Mouse (Mus musculus): ENCODE data around the gene Hoxc5.

The Hoxc5 gene

DNA sequence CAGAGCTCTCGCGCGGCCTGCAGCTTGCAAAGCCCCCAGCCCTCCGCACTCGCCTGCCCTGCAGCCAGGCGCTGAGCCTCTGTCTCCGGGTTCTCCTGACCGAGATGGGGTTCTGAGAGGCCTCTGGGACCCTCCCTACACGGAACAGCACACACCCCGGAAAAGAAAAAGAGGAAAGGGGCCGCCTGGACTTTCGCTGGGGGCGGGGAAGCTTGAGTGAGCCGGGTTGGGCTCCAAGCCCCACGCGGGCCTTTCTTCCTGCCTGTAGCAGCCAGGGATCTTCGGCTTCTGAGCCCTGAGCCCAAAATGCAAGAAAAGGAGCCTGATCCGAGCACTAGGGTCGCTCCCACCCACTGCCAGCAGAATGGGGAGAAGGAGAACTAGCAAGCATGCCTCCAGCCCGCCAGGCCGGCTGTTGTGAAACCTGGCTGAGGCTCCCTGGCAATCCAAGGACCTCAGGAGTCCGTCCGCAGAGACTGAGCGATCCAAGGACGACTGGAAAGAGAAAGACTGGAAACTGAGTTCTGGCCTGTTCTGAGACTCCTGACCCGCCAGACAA is 44.8 kb downstream of the Hoxc5 start:
- no peak for DNase-seq (ENCODE audit: low spot score in 2 of 2)

DNA sequence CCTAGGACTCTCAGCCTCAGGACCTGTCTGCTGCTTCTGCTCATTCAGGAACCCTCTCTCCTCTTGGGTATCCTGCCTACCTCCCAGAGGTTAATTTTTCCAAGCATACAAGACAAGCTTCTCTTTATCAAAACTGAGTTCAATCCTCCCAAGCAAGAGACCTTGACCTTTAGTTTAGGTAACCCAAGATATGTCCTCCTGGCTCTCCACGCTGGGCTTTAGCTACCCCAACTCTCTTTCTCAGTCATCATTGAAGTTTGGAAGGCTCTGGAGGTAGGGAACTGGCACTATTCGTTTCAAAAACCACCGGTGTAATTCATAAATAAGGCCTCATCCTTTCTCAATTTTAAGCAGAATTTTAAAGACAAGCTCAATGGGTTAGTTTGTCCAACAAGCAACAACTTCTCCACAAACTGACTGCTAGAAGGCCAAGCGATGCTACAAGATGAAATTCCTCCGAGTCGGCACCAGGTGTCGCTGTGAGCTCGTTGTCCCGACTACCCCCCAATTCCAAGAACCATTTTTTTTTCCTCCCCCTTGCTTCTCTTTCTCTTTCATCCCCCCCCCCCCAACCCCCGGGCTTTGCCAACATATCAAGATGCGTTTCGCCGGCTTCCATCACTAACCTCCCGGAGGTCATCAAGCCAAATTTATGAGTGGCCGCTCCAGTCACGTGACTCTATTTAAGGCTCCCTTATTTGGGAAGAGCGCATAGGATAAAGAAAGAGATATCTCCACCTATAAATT is 46.2 kb downstream of the Hoxc5 start:
- no peak for DNase-seq (ENCODE audit: low spot score in 2 of 2)

DNA sequence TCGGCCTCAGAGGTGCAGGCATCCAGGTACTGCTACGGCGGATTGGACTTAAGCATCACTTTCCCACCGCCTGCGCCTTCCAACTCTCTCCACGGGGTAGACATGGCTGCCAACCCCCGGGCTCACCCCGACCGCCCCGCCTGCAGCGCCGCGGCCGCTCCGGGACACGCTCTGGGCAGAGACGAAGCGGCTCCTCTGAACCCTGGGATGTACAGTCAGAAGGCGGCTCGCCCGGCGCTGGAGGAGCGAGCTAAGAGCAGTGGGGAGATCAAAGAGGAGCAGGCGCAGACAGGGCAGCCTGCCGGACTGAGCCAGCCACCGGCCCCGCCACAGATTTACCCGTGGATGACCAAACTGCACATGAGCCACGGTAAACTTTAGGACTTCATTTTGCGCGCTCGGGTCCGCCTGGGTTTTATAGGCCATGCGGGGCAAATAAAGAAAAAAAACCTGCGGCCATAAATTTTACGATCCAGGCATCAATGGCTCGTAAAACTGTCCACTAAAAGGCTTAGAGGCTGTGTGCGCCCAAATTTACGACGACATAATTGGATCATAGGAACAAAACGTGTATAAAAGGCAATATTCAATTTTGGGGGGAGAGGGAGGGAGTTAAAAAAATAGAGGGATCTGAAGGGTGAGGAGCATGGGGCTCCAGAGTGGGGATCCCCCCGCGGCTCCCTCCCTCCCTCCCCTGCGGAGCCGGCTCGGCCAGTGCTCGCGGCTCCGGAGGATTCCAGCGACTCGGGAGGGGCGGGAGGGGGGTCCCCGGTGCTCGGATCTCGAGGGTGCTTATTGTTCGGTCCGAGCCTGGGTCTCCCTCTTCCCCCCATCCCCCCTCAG is 47.1 kb downstream of the Hoxc5 start:
- no peak for DNase-seq (ENCODE audit: low spot score in 2 of 2)

GRCm38 (mm10) chr15:103015009-103015399 is 47.8 kb downstream of the Hoxc5 start:
- no peak for DNase-seq (ENCODE audit: low spot score in 2 of 2)

GRCm38 (mm10) chr15:103015406-103016166 is 48.3 kb downstream of the Hoxc5 start:
- DNase-seq (ENCODE audit: low spot score in 2 of 2): no peak

GRCm38 (mm10) chr15:103018636-103019035 is 51.4 kb downstream of the Hoxc5 start, which contains the start of gene Hoxc4:
Gene Hoxc4 (plus strand): TSS chr15:103018934.
- DNase-seq (ENCODE audit: low spot score in 2 of 2): no peak

DNA sequence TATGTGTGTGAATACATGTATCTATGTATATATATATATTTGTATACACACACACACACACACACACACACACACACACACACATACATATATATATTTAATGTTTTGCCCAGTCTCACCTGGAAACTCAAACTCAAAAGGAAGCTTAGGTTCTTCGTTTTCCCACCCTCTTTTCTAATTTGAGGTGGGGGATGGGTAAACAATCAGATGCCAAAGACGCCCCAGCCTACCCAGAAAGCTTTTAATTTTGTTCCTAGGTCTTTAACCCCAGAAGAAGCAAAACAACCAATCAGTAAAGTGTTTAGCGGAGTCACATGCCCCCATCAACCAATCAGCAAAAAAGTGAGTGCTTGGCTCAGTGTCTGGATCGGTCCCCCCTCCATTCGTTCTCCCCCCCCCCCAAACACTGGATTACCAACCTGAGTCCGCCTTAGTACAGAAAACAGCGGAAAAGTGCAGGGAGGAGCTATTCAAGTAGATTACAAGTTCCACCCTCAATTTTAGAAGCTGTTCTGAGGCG is 53.7 kb downstream of the Hoxc5 start:
- no peak for DNase-seq (ENCODE audit: low spot score in 2 of 2)

DNA sequence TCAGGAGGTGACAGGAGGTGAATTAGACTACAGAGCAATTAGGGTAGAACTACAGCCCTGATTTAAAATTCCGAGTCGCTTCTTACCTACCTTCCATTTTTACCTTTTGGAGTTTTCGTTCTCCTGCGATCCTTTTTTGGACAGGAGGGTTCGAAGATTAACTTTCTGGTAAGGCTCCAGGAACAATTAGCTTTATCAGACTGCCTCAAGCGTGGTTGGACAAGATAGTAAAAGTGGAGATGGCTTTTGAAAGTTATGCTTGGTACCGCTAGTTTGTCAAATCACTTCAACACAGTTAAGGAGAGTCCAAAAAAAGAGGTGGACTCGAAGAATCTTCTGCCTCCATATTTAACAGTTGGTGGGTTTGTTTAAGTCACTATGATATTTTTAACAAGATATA is 54.3 kb downstream of the Hoxc5 start:
- no peak for DNase-seq (ENCODE audit: low spot score in 2 of 2)

DNA sequence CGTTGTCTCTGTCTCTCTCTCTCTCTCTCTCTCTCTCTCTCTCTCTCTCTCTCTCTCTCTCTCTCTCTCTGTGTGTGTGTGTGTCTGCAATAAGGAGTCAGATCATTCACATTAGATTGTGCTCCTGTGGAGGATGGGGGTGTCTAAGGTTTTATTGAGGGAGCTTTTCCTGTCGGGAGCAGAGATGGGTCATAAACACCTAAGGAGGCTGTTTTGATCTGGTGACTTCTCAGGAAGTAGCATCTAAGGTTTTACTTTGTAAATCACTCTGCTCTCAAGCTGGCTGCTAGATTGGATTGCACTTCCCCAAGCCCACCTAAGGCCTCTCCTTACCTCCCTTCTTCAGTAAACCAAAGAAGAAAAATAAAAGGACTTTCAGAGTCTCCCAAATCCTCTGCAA is 56.9 kb downstream of the Hoxc5 start:
- no peak for DNase-seq (ENCODE audit: low spot score in 2 of 2)

DNA sequence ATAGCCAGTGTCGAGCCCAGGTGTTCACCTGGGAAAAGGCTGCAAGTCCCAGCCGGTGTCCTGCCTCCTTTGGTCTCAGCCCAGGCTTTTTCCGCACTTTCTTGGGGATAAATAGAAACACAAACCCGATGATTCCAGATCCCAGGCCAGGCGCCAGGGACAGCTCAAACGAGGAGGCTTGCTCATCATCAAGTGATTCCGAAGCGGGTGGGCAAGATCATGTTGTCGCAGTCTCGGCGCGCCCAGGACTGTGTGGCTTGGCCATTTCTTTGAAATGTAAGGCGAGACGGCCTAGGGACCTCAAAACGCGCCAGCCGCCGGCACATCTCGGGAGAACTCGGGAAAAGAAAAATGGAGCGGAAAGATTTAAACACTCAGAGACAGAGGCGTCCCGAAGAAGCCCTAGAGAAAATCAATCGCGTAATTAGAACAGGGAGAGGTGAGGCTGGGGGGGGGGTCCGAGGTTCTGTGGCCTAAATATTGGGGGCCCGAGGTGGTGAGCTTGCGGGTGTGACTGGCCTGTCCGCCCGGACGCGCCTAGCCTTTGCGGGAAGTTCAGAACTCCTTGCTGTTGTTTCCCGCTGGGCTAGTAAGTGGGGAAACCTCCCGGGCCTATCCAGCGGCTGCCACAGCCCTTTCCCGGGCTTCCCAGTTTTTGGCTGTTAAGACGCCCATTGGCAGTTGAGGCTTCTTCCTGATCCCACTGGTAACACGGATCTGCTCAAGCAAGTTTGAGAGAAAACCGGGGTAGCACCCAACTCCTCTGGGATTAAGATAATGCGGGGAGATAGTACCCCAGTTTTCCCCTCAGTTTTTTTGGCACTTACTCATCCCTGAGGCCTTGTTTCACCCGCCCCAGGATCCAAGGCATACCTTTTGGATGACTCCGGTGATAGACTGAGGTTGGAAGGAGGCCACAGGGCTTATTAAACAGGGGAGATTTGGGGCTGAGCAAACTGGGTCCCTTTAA is 60.3 kb downstream of the Hoxc5 start:
- no peak for DNase-seq (ENCODE audit: low spot score in 2 of 2)

DNA sequence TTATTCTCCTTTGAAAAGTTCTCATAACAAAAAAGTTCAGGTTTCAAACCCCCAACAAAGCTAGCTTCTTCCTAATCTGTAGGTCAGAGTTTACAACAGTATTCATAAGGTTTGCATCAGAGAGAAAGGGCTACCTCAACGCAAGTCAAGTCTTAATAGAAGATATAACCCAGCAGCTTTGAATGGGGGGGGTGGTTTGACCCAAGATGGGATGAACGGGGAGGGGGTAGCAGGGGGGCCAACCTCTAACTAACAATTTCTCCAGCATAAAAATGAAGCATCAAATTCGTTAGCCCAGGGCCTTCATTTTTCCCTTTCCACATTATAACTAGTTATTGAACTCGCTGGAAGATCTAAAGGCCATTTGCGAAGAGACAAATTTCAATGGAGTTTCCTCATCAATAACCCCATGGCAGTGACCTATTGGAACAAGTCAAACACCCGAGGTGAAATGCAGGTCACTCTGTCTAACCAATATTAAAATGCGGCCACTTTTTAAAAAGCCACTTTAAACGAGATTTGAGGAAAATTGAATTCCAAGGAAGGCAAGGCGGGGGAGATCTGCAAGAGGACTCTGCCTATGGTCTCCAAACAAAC is 61.8 kb downstream of the Hoxc5 start:
- DNase-seq (ENCODE audit: low spot score in 2 of 2): no peak

GRCm38 (mm10) chr15:103030142-103030541 is 62.9 kb downstream of the Hoxc5 start:
- DNase-seq (ENCODE audit: low spot score in 2 of 2): no peak

- DNase-seq (ENCODE audit: low spot score in 2 of 2): no peak
Measured at GRCm38 (mm10) chr15:103032167-103032566, 64.9 kb downstream of the Hoxc5 start.

DNA sequence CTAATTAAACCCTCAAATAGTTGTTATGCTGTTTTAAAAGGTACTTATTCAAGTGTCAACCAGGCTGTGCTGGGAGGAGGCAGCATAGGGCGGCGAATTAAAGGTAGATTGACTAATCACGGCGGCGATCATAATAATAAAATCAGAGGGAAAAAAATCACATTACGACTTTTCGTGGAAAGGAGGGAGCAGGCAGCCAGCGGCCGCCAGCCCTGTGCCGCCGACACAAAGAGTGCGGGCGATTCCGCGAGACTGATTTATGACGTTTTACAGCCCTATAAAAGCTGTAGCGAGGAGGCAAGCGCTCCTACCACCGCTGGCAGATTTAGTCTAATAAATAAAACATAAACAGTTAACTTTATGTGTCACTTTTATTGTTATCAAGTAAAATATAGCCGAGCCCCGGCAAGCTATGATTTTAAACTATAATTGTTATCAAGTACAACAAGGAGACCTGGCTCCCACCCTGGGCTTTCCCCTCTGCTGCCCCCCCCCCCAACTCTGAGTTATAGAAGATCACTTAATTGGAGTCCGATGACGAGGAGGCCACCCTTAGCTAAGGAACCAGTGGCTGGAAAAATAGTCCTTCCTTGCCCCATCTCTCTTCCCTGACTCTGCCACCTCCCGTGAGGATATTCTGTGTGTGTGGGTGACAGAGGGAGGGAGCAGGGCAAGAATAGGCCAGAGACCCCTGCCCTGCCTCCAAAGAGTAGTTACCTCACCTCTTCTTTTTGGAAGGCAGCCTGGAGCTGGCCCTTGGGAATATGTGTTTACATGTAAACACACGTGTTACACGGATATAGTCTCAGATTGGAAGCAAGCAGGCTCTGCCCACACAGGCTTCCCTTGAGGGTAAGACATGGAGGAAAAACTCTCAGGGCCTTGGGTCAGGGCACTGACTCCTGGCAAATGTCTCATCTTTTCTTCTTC is 65.7 kb downstream of the Hoxc5 start:
- DNase-seq (ENCODE audit: low spot score in 2 of 2): no peak

DNA sequence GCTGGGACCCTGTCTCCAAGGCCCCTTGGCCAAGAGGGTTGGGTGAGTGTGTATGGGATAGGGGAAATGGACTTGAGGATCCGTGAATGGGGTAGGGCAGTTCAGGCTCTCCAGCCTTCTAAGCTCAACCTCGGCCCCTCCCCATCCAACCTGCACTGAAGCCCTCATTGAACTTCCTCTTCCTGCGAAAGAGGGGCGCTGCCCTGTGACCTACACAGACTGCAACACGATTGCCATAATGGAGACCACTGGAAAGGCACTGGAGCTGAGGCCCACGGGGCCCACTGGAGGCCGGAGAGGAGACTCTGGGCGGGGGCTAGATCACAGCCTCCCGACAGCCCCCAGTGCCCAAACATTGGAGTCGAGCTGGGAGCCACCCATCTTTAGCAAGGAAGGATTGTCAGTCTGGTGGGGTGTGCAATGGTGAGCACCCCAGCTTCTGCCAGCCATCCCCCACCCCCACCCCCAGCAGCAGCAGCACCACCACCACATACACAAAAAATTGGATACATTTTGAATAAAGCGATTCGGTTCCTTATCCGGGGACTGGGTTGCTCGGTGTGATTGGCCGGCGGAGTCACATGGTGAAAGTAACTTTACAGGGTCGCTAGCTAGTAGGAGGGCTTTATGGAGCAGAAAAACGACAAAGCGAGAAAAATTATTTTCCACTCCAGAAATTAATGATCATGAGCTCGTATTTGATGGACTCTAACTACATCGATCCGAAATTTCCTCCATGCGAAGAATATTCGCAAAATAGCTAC is 67.0 kb downstream of the Hoxc5 start:
- no peak for DNase-seq (ENCODE audit: low spot score in 2 of 2)

DNA sequence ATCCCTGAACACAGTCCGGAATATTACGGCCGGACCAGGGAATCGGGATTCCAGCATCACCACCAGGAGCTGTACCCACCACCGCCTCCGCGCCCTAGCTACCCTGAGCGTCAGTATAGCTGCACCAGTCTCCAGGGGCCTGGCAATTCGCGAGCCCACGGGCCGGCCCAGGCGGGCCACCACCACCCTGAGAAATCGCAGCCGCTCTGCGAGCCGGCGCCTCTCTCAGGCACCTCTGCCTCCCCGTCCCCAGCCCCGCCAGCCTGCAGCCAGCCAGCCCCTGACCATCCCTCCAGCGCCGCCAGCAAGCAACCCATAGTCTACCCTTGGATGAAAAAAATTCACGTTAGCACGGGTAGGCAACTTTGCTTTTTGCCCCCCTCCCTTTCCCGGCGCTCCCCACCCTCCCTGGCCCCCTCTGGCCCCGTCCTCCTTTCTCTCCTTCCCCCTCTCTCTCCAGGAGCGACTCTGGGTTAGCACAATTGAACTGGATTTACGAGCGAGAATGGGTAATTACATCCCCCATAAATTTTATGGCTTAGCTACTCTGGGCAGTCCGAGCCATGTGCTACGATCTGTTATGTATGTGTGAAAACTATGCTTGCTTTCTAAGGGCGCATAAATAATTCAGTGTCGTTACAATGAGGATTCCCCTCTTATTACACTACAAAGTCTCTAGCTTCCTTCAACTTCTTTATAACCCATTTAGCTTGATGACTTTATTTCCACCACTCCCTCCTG is 67.7 kb downstream of the Hoxc5 start:
- DNase-seq (ENCODE audit: low spot score in 2 of 2): no peak

GRCm38 (mm10) chr15:103035548-103035881 is 68.3 kb downstream of the Hoxc5 start:
- no peak for DNase-seq (ENCODE audit: low spot score in 2 of 2)

DNA sequence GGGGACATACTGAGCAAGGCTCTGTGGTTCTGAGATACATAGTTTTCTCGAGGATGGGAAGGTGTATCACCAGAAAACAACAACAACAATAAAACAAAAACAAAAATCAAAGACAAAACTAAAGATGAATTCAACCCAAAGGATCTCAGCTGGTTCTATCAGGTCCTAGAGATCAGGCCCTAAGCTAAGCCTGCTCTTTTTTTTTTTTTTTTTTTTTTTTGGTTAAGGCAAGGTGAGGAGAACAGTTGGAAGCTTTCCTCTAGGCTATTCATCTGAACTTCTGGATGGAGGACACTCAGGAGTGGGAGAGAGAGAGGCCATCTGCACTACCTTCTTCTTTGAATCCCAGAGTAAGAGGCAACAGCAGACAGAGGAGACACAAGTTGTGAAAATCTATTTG is 70.3 kb downstream of the Hoxc5 start:
- no peak for DNase-seq (ENCODE audit: low spot score in 2 of 2)
